Mouse (Mus musculus): ENCODE results near the gene Ksr2.

DNA sequence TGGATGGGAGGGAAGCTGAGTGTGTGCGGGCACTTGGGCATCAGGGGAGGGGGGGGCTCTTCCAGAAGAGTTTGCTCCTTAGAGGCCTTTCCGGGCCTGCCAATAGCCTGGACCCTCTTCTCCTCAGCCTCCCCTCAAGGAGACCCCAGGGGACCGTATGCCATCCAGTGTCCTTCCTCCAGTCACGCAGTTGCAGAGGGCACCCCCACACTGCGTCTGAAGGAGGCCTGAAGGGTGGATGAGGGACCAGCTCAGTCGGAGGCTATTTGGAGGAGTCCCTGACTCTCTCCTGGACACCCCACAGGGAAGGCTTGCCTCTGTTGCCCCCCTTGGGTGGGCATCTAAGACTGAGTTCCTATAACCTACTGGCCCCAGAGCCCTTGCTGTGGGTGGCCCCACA, 367.4 kb downstream of the Ksr2 start:
- TF ChIP-seq CTCF (IDR thresholded peaks at IDR 0.05; ENCODE audit: low read depth, low read length) (no peak), GATA1 (IDR thresholded peaks at IDR 0.05; ENCODE audit: borderline replicate concordance, low read length) (no peak), TAL1 (conservative IDR thresholded peaks at IDR 0.05; ENCODE audit: low read depth, low read length) (no peak)

Data from G1E (cell line).